Comparison of ENCODE assay signal across 20 mouse cellular contexts in genomic region chr5:130031410-130032390, GRCm38 (mm10). TPM values are rescaled to one million over a fixed set of nuclear protein-coding genes. Genes with fewer than 3 reads are reported as not detected.
DNase-seq lines count a peak whose midpoint lies in the region; ATAC-seq and TF ChIP-seq lines count a peak whose summit lies in the region.
"Had no signal": no experiment of that assay in that cellular context is flagged by ENCODE, and none has a peak within 500 bp of the region (broad histone marks: within the 10 kb centered on the region; RNA-seq: fewer than 3 reads in every experiment).

No protein-coding gene starts in this region.

- H3K4me1 ChIP-seq in kidney, adult 2 months (ENCODE audit: control insufficient read depth, insufficient read depth, low read length) = peaks cover 6% of the 10 kb centered on the region; the same call in 1 of the 2 replicates
- peaks cover 14% of the 10 kb centered on the region for H3K4me1 ChIP-seq in forebrain, embryonic 10.5 days
- H3K4me1 ChIP-seq in hindbrain, embryonic 14.5 days (replicated peaks; ENCODE audit: control insufficient read depth, insufficient read depth, low read length) = peaks cover 9% of the 10 kb centered on the region; the same call in 1 of the 2 replicates

- WGBS in kidney, adult 2 months = 84% methylated on average over 19 of the region's 19 CpGs
- WGBS in forebrain, embryonic 10.5 days = 92% methylated on average over 19 of the region's 19 CpGs
- 92% methylated on average over 19 of the region's 19 CpGs for WGBS in hindbrain, embryonic 14.5 days

- no peak overlapping the region for H3K4me2 ChIP-seq in hindbrain, embryonic 14.5 days (replicated peaks)
- H3K4me2 ChIP-seq: heart, embryonic 15.5 days; limb, embryonic 15.5 days; lung, embryonic 15.5 days had no signal

- TF ChIP-seq CTCF in kidney, adult 2 months (conservative IDR thresholded peaks at IDR 0.05; ENCODE audit: insufficient read depth, insufficient read length, low read depth, low read length) = no peak

- no peak overlapping the region for H3K4me3 ChIP-seq in kidney, adult 2 months (ENCODE audit: insufficient read depth, low read depth, low read length)
- H3K4me3 ChIP-seq in forebrain, embryonic 10.5 days = no peak overlapping the region
- H3K4me3 ChIP-seq in hindbrain, embryonic 14.5 days (replicated peaks; ENCODE audit: low read length) = no peak overlapping the region
- H3K4me3 ChIP-seq: erythroblast, embryonic 14.5 days; heart, embryonic 15.5 days; limb, embryonic 15.5 days; lung, embryonic 15.5 days had no signal

- H3K27me3 ChIP-seq in kidney, adult 2 months (replicated peaks; ENCODE audit: control insufficient read depth, insufficient read depth, low read length) = no peaks in the 10 kb centered on the region
- no peaks in the 10 kb centered on the region for H3K27me3 ChIP-seq in forebrain, embryonic 10.5 days (ENCODE audit: poor library complexity, severe bottlenecking)
- no peaks in the 10 kb centered on the region for H3K27me3 ChIP-seq in hindbrain, embryonic 14.5 days (ENCODE audit: control insufficient read depth, insufficient read depth, low read length)
- H3K27me3 ChIP-seq: limb, embryonic 15.5 days had no signal

- TF ChIP-seq POLR2A in kidney, adult 2 months (IDR thresholded peaks at IDR 0.05; ENCODE audit: low read depth, low read length) = no peak

- H3K9me3 ChIP-seq in forebrain, embryonic 10.5 days = no peaks in the 10 kb centered on the region
- no peaks in the 10 kb centered on the region for H3K9me3 ChIP-seq in hindbrain, embryonic 14.5 days (ENCODE audit: control insufficient read depth, low read length)
- H3K9me3 ChIP-seq: heart, embryonic 15.5 days; limb, embryonic 15.5 days; lung, embryonic 15.5 days had no signal

- no peak overlapping the region for H3K9ac ChIP-seq in hindbrain, embryonic 14.5 days
- H3K9ac ChIP-seq: heart, embryonic 15.5 days; limb, embryonic 15.5 days; lung, embryonic 15.5 days had no signal

- no peak overlapping the region for H3K27ac ChIP-seq in kidney, adult 2 months (ENCODE audit: insufficient read depth, low read depth, low read length)
- H3K27ac ChIP-seq in forebrain, embryonic 10.5 days = no peak overlapping the region
- H3K27ac ChIP-seq in hindbrain, embryonic 14.5 days = no peak overlapping the region
- H3K27ac ChIP-seq: heart, embryonic 15.5 days; limb, embryonic 15.5 days; lung, embryonic 15.5 days had no signal

- peak; percentile 29 for DNase-seq in kidney, adult 2 months
- no peak for DNase-seq in kidney, postnatal 14 days
- DNase-seq in testis, postnatal 10 days (ENCODE audit: low spot score) = peak; percentile 38
- DNase-seq in testis, postnatal 14 days (ENCODE audit: low spot score) = no peak
- DNase-seq in adrenal gland, postnatal 10 days = peak; percentile 69
- no peak for DNase-seq in heart, adult 18-20 months
- no peak for DNase-seq in forebrain, embryonic 10.5 days (ENCODE audit: extremely low spot score, low spot score)
- no peak for DNase-seq in hindbrain, embryonic 14.5 days (ENCODE audit: low spot score)
- DNase-seq: B cell, adult 2 months; gastrocnemius, postnatal 10 days; heart, adult 11 months; heart, postnatal 4 days; kidney, adult 8-10 months; retina, postnatal 1 day; right cerebral cortex, postnatal 4 days had no signal

- no peak for ATAC-seq in hindbrain, embryonic 14.5 days (ENCODE audit: low FRiP score)
- ATAC-seq: forebrain, embryonic 14.5 days had no signal

- H3K36me3 ChIP-seq in kidney, adult 2 months (ENCODE audit: control insufficient read depth, insufficient read depth, low read length) = no peaks in the 10 kb centered on the region
- peaks cover 20% of the 10 kb centered on the region for H3K36me3 ChIP-seq in forebrain, embryonic 10.5 days (replicated peaks)
- peaks cover 15% of the 10 kb centered on the region; the same call in 1 of the 2 replicates for H3K36me3 ChIP-seq in hindbrain, embryonic 14.5 days (replicated peaks; ENCODE audit: control insufficient read depth, insufficient read depth)

RNA-seq across cellular contexts. Expression of gene Crcp, which starts 2.6 kb away (rescaled TPM):
- 14.4 and 19.3 TPM in 2 replicates for polyA plus RNA-seq in kidney, adult 2 months (2012; rRNA removed)
- 10 to 100 TPM; 27.7 to 34.4 TPM for total RNA-seq in adrenal gland, postnatal 10 days (2021)
- total RNA-seq in heart, adult 18-20 months (2021) = 10 to 100 TPM; 13.8 to 14.8 TPM
- 61.3 and 64.0 TPM in 2 replicates for polyA plus RNA-seq in forebrain, embryonic 10.5 days (2016; fragmentation: Nextera tagmentation; extraction: Ambion mirVana)
- 49.2 and 51.9 TPM in 2 replicates for polyA plus RNA-seq in hindbrain, embryonic 14.5 days (2014; fragmentation: Nextera tagmentation; extraction: Ambion mirVana)

RNA-seq across cellular contexts. Expression of gene Asl, which starts 2.7 kb away (rescaled TPM):
- polyA plus RNA-seq in kidney, adult 2 months (2012; rRNA removed) = 440 and 469 TPM in 2 replicates
- total RNA-seq in adrenal gland, postnatal 10 days (2021) = 100 to 1,000 TPM; 120 to 174 TPM
- total RNA-seq in heart, adult 18-20 months (2021) = 1 to 10 TPM; 4.6 to 5.0 TPM
- 33.2 and 36.6 TPM in 2 replicates for polyA plus RNA-seq in forebrain, embryonic 10.5 days (2016; fragmentation: Nextera tagmentation; extraction: Ambion mirVana)
- 41.3 and 41.5 TPM in 2 replicates for polyA plus RNA-seq in hindbrain, embryonic 14.5 days (2014; fragmentation: Nextera tagmentation; extraction: Ambion mirVana)

RNA-seq across cellular contexts. Expression of gene Gusb, which starts 28.9 kb away (rescaled TPM):
- polyA plus RNA-seq in kidney, adult 2 months (2012; rRNA removed) = 26.0 and 26.5 TPM in 2 replicates
- 10 to 100 TPM; 41.0 to 44.6 TPM for total RNA-seq in adrenal gland, postnatal 10 days (2021)
- total RNA-seq in heart, adult 18-20 months (2021) = 10 to 100 TPM; 14.1 TPM
- polyA plus RNA-seq in forebrain, embryonic 10.5 days (2016; fragmentation: Nextera tagmentation; extraction: Ambion mirVana) = 32.2 and 35.6 TPM in 2 replicates
- 36.4 and 37.0 TPM in 2 replicates for polyA plus RNA-seq in hindbrain, embryonic 14.5 days (2014; fragmentation: Nextera tagmentation; extraction: Ambion mirVana)

RNA-seq across cellular contexts. Expression of gene Tpst1, which starts 41.4 kb away (rescaled TPM):
- polyA plus RNA-seq in kidney, adult 2 months (2012; rRNA removed) = 8.0 and 8.7 TPM in 2 replicates
- total RNA-seq in adrenal gland, postnatal 10 days (2021) = 10 to 100 TPM; 35.1 to 40.0 TPM
- 1 to 10 TPM; 6.9 to 8.3 TPM for total RNA-seq in heart, adult 18-20 months (2021)
- polyA plus RNA-seq in forebrain, embryonic 10.5 days (2016; fragmentation: Nextera tagmentation; extraction: Ambion mirVana) = 54.9 and 57.0 TPM in 2 replicates
- 62.2 and 63.0 TPM in 2 replicates for polyA plus RNA-seq in hindbrain, embryonic 14.5 days (2014; fragmentation: Nextera tagmentation; extraction: Ambion mirVana)

Comparison
In these comparisons a context has a peak if more than half of its experiments do, and no peak if none do; other contexts are left out.
1. DNase-seq: peak in kidney, adult 2 months (single experiment), testis, postnatal 10 days (single experiment) and adrenal gland, postnatal 10 days (single experiment); none in kidney, postnatal 14 days (single experiment), testis, postnatal 14 days (single experiment), heart, adult 18-20 months (0 of 2), forebrain, embryonic 10.5 days (single experiment) and hindbrain, embryonic 14.5 days (single experiment).
2. RNA of gene Asl, which starts 2.7 kb away (polyA plus RNA-seq): 440 to 469 TPM in kidney, adult 2 months; 41.3 to 41.5 TPM in hindbrain, embryonic 14.5 days and 33.2 to 36.6 TPM in forebrain, embryonic 10.5 days; every median in the first group is over 10 times any median in the second.